ENCODE assay signal across 10 mouse cellular contexts in the genomic region with DNA sequence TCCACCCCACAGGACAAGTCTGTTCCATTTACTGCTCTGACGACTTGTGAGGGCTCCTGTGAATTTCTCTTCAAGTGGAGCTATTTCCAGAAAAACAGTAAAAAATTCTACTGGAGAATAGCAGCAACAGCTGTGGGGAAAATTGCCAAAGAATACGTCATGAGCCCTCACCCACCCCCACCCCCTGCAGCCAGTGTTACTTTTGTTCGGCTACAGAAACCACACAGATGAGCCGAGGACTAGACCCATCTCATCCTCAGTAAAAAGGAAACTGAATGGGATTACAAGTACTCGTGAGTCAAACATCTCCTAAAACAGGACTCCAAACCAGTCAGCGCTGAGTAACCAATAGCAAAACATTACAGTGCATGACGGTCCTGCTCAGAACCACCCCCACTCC. TPM values are rescaled to one million over a fixed set of nuclear protein-coding genes. Genes with fewer than 3 reads are reported as not detected.
DNase-seq lines count a peak whose midpoint lies in the region; ATAC-seq and TF ChIP-seq lines count a peak whose summit lies in the region.
"Had no signal": no experiment of that assay in that cellular context is flagged by ENCODE, and none has a peak within 500 bp of the region (broad histone marks: within the 10 kb centered on the region; RNA-seq: fewer than 3 reads in every experiment).

No protein-coding gene starts in this region.

- H3K27ac ChIP-seq in lung, postnatal 0 days (ENCODE audit: low read length): no peak overlapping the region
- H3K27ac ChIP-seq in forebrain, embryonic 16.5 days (ENCODE audit: low read length): no peak overlapping the region
- no peak overlapping the region for H3K27ac ChIP-seq in midbrain, embryonic 16.5 days (ENCODE audit: low read length)
- H3K27ac ChIP-seq: hindbrain, embryonic 10.5 days had no signal

- no peak for TF ChIP-seq EP300 in lung, postnatal 0 days (IDR thresholded peaks at IDR 0.05)

- H3K4me2 ChIP-seq in lung, postnatal 0 days (replicated peaks; ENCODE audit: low read depth, low read length): no peak overlapping the region
- H3K4me2 ChIP-seq in forebrain, embryonic 16.5 days (ENCODE audit: low read length): no peak overlapping the region
- H3K4me2 ChIP-seq in midbrain, embryonic 16.5 days (ENCODE audit: low read length): no peak overlapping the region

- no peak overlapping the region for H3K9ac ChIP-seq in lung, postnatal 0 days (replicated peaks; ENCODE audit: low read depth)
- no peak overlapping the region for H3K9ac ChIP-seq in forebrain, embryonic 16.5 days (replicated peaks; ENCODE audit: low read depth, low read length)
- no peak overlapping the region for H3K9ac ChIP-seq in midbrain, embryonic 16.5 days (ENCODE audit: low read depth, low read length)

- no peak for ATAC-seq in lung, postnatal 0 days
- 0 out of 2 replicates have a peak, but pooled peaks have one; percentile 36 for ATAC-seq in forebrain, embryonic 16.5 days
- no peak for ATAC-seq in midbrain, embryonic 16.5 days

- no peaks in the 10 kb centered on the region for H3K27me3 ChIP-seq in lung, postnatal 0 days (replicated peaks; ENCODE audit: insufficient read depth, low read length)
- H3K27me3 ChIP-seq in forebrain, embryonic 16.5 days (replicated peaks; ENCODE audit: control insufficient read depth, insufficient read depth, low read length): no peaks in the 10 kb centered on the region
- H3K27me3 ChIP-seq in midbrain, embryonic 16.5 days (ENCODE audit: control insufficient read depth, insufficient read depth, low read depth, low read length): no peaks in the 10 kb centered on the region

- WGBS in lung, postnatal 0 days: 53% methylated on average over 7 of the region's 7 CpGs
- WGBS in forebrain, embryonic 16.5 days: 36% methylated on average over 7 of the region's 7 CpGs
- WGBS in midbrain, embryonic 16.5 days: 62% methylated on average over 7 of the region's 7 CpGs

- no peaks in the 10 kb centered on the region for H3K9me3 ChIP-seq in lung, postnatal 0 days (ENCODE audit: low read length)
- no peaks in the 10 kb centered on the region for H3K9me3 ChIP-seq in forebrain, embryonic 16.5 days (ENCODE audit: control insufficient read depth, low read length)
- H3K9me3 ChIP-seq in midbrain, embryonic 16.5 days (replicated peaks; ENCODE audit: control insufficient read depth, low read length, poor library complexity, severe bottlenecking): no peaks in the 10 kb centered on the region
- H3K9me3 ChIP-seq: hindbrain, embryonic 10.5 days had no signal

- no peak overlapping the region for H3K4me3 ChIP-seq in lung, postnatal 0 days (ENCODE audit: low read depth, low read length)
- no peak overlapping the region for H3K4me3 ChIP-seq in forebrain, embryonic 16.5 days (replicated peaks; ENCODE audit: low read length)
- H3K4me3 ChIP-seq in midbrain, embryonic 16.5 days (ENCODE audit: low read depth, low read length): no peak overlapping the region
- H3K4me3 ChIP-seq: hindbrain, embryonic 10.5 days had no signal

- 0 out of 2 replicates have a peak, but pooled peaks cover 4% of the 10 kb centered on the region for H3K4me1 ChIP-seq in lung, postnatal 0 days (ENCODE audit: insufficient read depth, low read depth, low read length)
- H3K4me1 ChIP-seq in forebrain, embryonic 16.5 days (replicated peaks; ENCODE audit: control insufficient read depth, insufficient read depth, low read length): peaks cover 9% of the 10 kb centered on the region
- H3K4me1 ChIP-seq in midbrain, embryonic 16.5 days (ENCODE audit: control insufficient read depth, insufficient read depth, low read length): no peaks in the 10 kb centered on the region

- DNase-seq in heart, adult 11 months: peak; percentile 86
- DNase-seq in heart, postnatal 4 days: no peak
- peak; percentile 21 for DNase-seq in lung, postnatal 0 days (ENCODE audit: low spot score)
- no peak for DNase-seq in lung, postnatal 4 days
- DNase-seq in adrenal gland, adult 18-20 months (ENCODE audit: low spot score in 2 of 2): no peak
- no peak for DNase-seq in urinary bladder, postnatal 4 days (ENCODE audit: low spot score in 2 of 2)
- DNase-seq: thymus, postnatal 4 days had no signal

- no peak for TF ChIP-seq CTCF in lung, postnatal 0 days (IDR thresholded peaks at IDR 0.05)

- H3K36me3 ChIP-seq in lung, postnatal 0 days (ENCODE audit: insufficient read depth, low read length): no peaks in the 10 kb centered on the region
- no peaks in the 10 kb centered on the region for H3K36me3 ChIP-seq in forebrain, embryonic 16.5 days (ENCODE audit: control insufficient read depth, insufficient read depth)
- 0 out of 2 replicates have a peak, but pooled peaks cover 3% of the 10 kb centered on the region for H3K36me3 ChIP-seq in midbrain, embryonic 16.5 days (ENCODE audit: control insufficient read depth, insufficient read depth, low read length)

RNA-seq across cellular contexts. Expression of gene Nostrin, which starts 25.9 kb away (rescaled TPM):
- 10 to 100 TPM; 11.0 to 13.0 TPM for total RNA-seq in heart, postnatal 4 days (2021)
- polyA plus RNA-seq in lung, postnatal 0 days (2015; fragmentation: Nextera tagmentation; extraction: Ambion mirVana): 47.2 and 48.0 TPM in 2 replicates
- polyA plus RNA-seq in forebrain, embryonic 16.5 days (2015; fragmentation: Nextera tagmentation; extraction: Ambion mirVana): 2.0 and 2.2 TPM in 2 replicates
- total RNA-seq in adrenal gland, adult 18-20 months (2021): 10 to 100 TPM in 1 of 2 experiments, 1 to 10 TPM in 1; 8.4 to 10.2 TPM
- polyA plus RNA-seq in midbrain, embryonic 16.5 days (2015; fragmentation: Nextera tagmentation; extraction: Ambion mirVana): 1.5 and 2.0 TPM in 2 replicates

Comparison
In these comparisons a context has a peak if more than half of its experiments do, and no peak if none do; other contexts are left out.
1. DNase-seq: peak in heart, adult 11 months (single experiment) and lung, postnatal 0 days (single experiment); none in heart, postnatal 4 days (single experiment), lung, postnatal 4 days (0 of 2), adrenal gland, adult 18-20 months (0 of 2) and urinary bladder, postnatal 4 days (0 of 2).
2. RNA of gene Nostrin, which starts 25.9 kb away (polyA plus RNA-seq): 47.2 to 48.0 TPM in lung, postnatal 0 days; 2.0 to 2.2 TPM in forebrain, embryonic 16.5 days and 1.5 to 2.0 TPM in midbrain, embryonic 16.5 days; every median in the first group is over 10 times any median in the second.